Mouse (Mus musculus) bone marrow macrophage, adult 2 months (primary cell): ENCODE results near the gene Olfr1312. TPM values are rescaled to one million over a fixed set of nuclear protein-coding genes. Genes with fewer than 3 reads are reported as not detected.
"Not testable (repeated sequence)": the region's sequence is repeated elsewhere in the genome, so short reads cannot be mapped to it uniquely, and the experiment has no call there.

Experiments used
- H3K27ac ChIP-seq: 2 replicates; pipeline ENCODE4 v1.5.1; 2012; ENCODE audit warnings: low read depth, low read length; ENCODE audit not compliant: insufficient read depth
- H3K4me1 ChIP-seq: 2 replicates; pipeline ENCODE4 v1.6.1; 2012; ENCODE audit warnings: low read length; ENCODE audit not compliant: control insufficient read depth, insufficient read depth
- H3K4me3 ChIP-seq: 2 replicates; pipeline ENCODE4 v1.5.1; 2012; ENCODE audit warnings: mild to moderate bottlenecking, low read length, moderate library complexity; ENCODE audit not compliant: insufficient read depth
- CTCF ChIP-seq: IDR thresholded peaks from 2 replicates; pipeline ENCODE4 v1.5.1; 2012; ENCODE audit warnings: low read depth, mild to moderate bottlenecking, low read length, moderate library complexity
- POLR2A ChIP-seq: IDR thresholded peaks from 2 replicates; pipeline ENCODE4 v1.6.1; 2012; ENCODE audit warnings: mild to moderate bottlenecking, low read depth, low read length, borderline replicate concordance
- polyA plus RNA-seq: library from polyadenylated mRNA; stranded (reverse); fragments of >200 nt; gene quantifications from 2 replicates; pipeline ENCODE4 v1.2.4, GENCODE M21; 2012; ENCODE audit not compliant: missing spikeins, insufficient read depth, insufficient read length

The Olfr1312 gene
- not detected in 2 replicates for polyA plus RNA-seq

- H3K4me1 ChIP-seq, result no peaks in the 10 kb centered on the region
- no peak within 1 kb of the TSS for H3K4me3 ChIP-seq
- no peak within 1 kb of the TSS for H3K27ac ChIP-seq
- TF ChIP-seq CTCF, result no peak
- TF ChIP-seq POLR2A, result no peak
These were observed at the start of gene Olfr1312 for GRCm38 (mm10) chr2:112050138-112050537. Gene Olfr1312 (minus strand): TSS chr2:112050238.

GRCm38 (mm10) chr2:112096681-112097080 lies 46.6 kb upstream of the Olfr1312 start, which contains the start of gene Olfr1314:
Gene Olfr1314 (minus strand): TSS chr2:112096781.
- TF ChIP-seq POLR2A, result no peak
- TF ChIP-seq CTCF, result no peak
- no peak within 1 kb of the TSS for H3K4me3 ChIP-seq
- H3K27ac ChIP-seq, result no peak within 1 kb of the TSS
- no peaks in the 10 kb centered on the region for H3K4me1 ChIP-seq

- TF ChIP-seq CTCF, result no peak
- no peak for TF ChIP-seq POLR2A
- Histone ChIP-seq H3K27ac (no peak within 1 kb of the TSS), H3K4me1 (no peaks in the 10 kb centered on the region), H3K4me3 (no peak within 1 kb of the TSS)
These were observed 27.7 kb upstream of the Olfr1312 start, which contains the start of gene Olfr1313 for GRCm38 (mm10) chr2:112077743-112078142. Gene Olfr1313 (minus strand): TSS chr2:112077843.

- not testable (repeated sequence) for H3K27ac ChIP-seq, H3K4me1 ChIP-seq, H3K4me3 ChIP-seq
These were observed 23.1 kb downstream of the Olfr1312 start for GRCm38 (mm10) chr2:112026971-112027370.

GRCm38 (mm10) chr2:112024312-112024711 lies 25.7 kb downstream of the Olfr1312 start, which contains the start of gene Olfr1311:
Gene Olfr1311 (minus strand): TSS chr2:112024412.
- Histone ChIP-seq H3K4me3 (no peak within 1 kb of the TSS), H3K27ac (no peak within 1 kb of the TSS), H3K4me1 (no peaks in the 10 kb centered on the region)
- TF ChIP-seq CTCF (no peak), POLR2A (no peak)

DNA sequence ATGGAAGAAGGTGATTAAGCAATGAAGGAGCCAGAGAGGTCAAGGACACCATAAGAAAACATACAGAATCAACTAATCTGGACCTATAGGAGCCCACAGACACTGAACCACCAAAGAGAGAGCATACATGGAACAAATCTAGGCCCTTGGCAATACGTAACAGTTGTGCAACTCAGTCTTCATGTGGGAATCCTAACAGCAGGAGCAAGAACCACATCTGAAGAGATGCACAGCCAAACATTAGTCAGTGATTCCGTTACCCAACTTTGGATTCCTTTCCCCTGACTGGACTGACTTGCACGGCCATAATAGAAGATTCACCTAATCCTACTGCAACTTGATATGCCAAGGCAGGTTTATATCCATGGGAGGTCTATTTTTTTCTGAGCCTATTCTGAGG lies 35.1 kb downstream of the Olfr1312 start:
- TF ChIP-seq POLR2A (no peak), CTCF (no peak)
- no peak overlapping the region for H3K27ac ChIP-seq
- H3K4me3 ChIP-seq, result no peak overlapping the region
- no peaks in the 10 kb centered on the region for H3K4me1 ChIP-seq

GRCm38 (mm10) chr2:112012608-112013007 lies 37.4 kb downstream of the Olfr1312 start, which contains the start of gene Olfr1310:
Gene Olfr1310 (minus strand): TSS chr2:112012708.
- no peak within 1 kb of the TSS for H3K4me3 ChIP-seq
- no peaks in the 10 kb centered on the region for H3K4me1 ChIP-seq
- no peak for TF ChIP-seq CTCF
- no peak for TF ChIP-seq POLR2A
- no peak within 1 kb of the TSS for H3K27ac ChIP-seq

DNA sequence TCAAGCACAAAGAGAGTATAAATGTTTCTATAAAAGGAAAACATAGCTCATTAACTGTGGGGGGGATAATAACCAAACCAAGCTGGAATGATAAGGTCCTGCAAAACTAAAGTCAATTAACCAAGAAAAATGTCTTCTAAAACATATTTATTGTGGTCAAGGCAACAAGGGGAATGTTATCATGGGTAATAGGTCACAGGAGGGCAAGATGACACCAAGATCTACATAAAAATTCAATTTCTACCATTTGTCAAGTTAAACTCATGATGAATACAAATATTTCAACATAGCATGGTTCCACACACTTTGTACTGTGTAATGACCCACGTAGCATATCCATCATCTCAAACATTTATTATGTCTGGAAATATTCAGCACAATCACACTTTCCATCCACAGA lies 59.9 kb downstream of the Olfr1312 start, which contains the start of gene Olfr1309:
TSS of gene Olfr1309 (minus strand) at position 101 of the 400 bp plus-strand sequence.
- no peak for TF ChIP-seq POLR2A
- TF ChIP-seq CTCF, result no peak
- Histone ChIP-seq H3K4me3 (no peak within 1 kb of the TSS), H3K4me1 (no peaks in the 10 kb centered on the region), H3K27ac (no peak within 1 kb of the TSS)

Other genes with a start within 250 kb of the Olfr1312 start
- not detected in 2 replicates for gene Olfr1303, start 229.9 kb downstream of the Olfr1312 start, polyA plus RNA-seq
- not detected in 2 replicates for gene Olfr1305, start 173.1 kb downstream of the Olfr1312 start, polyA plus RNA-seq
- not detected in 2 replicates for gene Olfr1306, start 134.0 kb downstream of the Olfr1312 start, polyA plus RNA-seq
- gene Olfr1307, start 100.8 kb downstream of the Olfr1312 start, polyA plus RNA-seq, result 0.05 and 0.11 TPM in 2 replicates
- gene Olfr1308, start 85.3 kb downstream of the Olfr1312 start, polyA plus RNA-seq, result not detected in 2 replicates
- gene Olfr1309, start 60.0 kb downstream of the Olfr1312 start, polyA plus RNA-seq, result not detected in 2 replicates
- not detected in 2 replicates for gene Olfr1310, start 37.5 kb downstream of the Olfr1312 start, polyA plus RNA-seq
- gene Olfr1311, start 25.8 kb downstream of the Olfr1312 start, polyA plus RNA-seq, result not detected in 2 replicates
- gene Olfr1313, start 27.6 kb upstream of the Olfr1312 start, polyA plus RNA-seq, result not detected in 2 replicates
- not detected in 2 replicates for gene Olfr1314, start 46.5 kb upstream of the Olfr1312 start, polyA plus RNA-seq
- gene Olfr1315-ps1, start 65.2 kb upstream of the Olfr1312 start, polyA plus RNA-seq, result not detected in 2 replicates
- gene Olfr1316, start 84.7 kb upstream of the Olfr1312 start, polyA plus RNA-seq, result 0.33 TPM in 1 of 2 replicates, not detected in the other
- gene Olfr1317, start 90.1 kb upstream of the Olfr1312 start, polyA plus RNA-seq, result not detected in 2 replicates
- gene Olfr1318, start 104.0 kb upstream of the Olfr1312 start, polyA plus RNA-seq, result not detected in 2 replicates
- gene Lpcat4, start 189.2 kb upstream of the Olfr1312 start, polyA plus RNA-seq, result 5.0 and 5.5 TPM in 2 replicates
- not detected in 2 replicates for gene Nutm1, start 209.1 kb upstream of the Olfr1312 start, polyA plus RNA-seq
- gene Nop10, start 211.7 kb upstream of the Olfr1312 start, polyA plus RNA-seq, result 52.6 and 58.5 TPM in 2 replicates
- gene Slc12a6, start 215.6 kb upstream of the Olfr1312 start, polyA plus RNA-seq, result 101 and 110 TPM in 2 replicates
- gene Gm21985, start 216.1 kb upstream of the Olfr1312 start, polyA plus RNA-seq, result not detected in 2 replicates